Mouse (Mus musculus) cortical plate, adult 2 months (tissue): ENCODE results near the gene Vtcn1.

Source experiments
- CTCF ChIP-seq: fragments of 200-500 bp; IDR thresholded peaks from 2 replicates; pipeline ENCODE4 v1.5.1; 2011; ENCODE audit warnings: mild to moderate bottlenecking, control low read depth, low read length; ENCODE audit not compliant: insufficient read depth; ENCODE audit errors: extremely low read depth
- POLR2A ChIP-seq: fragments of 200-500 bp; IDR thresholded peaks from 2 replicates; pipeline ENCODE4 v1.6.1; 2011; ENCODE audit warnings: mild to moderate bottlenecking, low read length, control low read depth; ENCODE audit not compliant: insufficient read depth; ENCODE audit errors: extremely low read depth

DNA sequence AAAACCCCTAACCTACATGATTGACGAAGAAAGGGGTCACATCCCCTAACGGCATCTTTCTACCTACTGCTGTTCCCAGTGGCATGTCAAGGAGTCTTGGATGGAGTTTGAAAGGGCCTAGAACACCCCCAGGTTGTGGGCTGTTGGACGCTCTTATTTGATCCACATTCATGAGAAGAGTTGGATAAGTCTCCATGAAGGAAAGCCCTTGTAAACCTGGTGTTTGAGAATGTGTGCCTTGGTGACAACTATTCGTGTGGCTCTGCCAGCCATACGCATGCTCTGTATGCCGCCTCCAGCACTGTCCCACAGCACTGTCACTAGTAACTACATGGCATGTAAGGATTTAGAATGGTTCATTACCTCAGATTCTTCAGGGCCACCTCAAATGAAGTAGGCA is 110.9 kb downstream of the Vtcn1 start:
- TF ChIP-seq POLR2A (no peak), CTCF (no peak)
